Mouse (Mus musculus): ENCODE results near the gene Gm10644. TPM values are rescaled to one million over a fixed set of nuclear protein-coding genes. Genes with fewer than 3 reads are reported as not detected.
A peak's percentile ranks its signal among the peaks of the same experiment; 100 is the strongest.

Gm10644 gene
- polyA plus RNA-seq, 1 experiment from 2014 or later = 0.37 TPM

DNA sequence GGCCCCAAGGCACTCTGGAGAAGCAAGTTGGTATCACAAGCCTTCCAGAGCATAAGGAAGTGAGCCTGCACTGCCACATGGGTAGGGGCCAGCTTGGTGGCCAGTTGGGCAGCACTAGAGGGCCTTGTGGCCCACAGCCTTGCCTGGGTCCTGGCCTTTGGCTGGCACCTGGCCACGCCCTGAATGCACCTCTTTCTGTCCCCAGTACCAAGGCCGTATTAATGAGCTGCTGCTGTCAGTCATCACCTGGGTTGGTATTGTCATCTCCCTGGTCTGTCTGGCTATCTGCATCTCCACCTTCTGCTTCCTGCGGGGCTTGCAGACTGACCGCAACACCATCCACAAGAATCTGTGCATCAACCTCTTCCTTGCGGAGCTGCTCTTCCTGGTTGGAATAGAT is 20.8 kb downstream of the Gm10644 start:
- Histone ChIP-seq H3K4me3 (ENCODE audit: low read depth, low read length) (no peak overlapping the region), H3K9me3 (ENCODE audit: control insufficient read depth, low read length) (no peaks in the 10 kb centered on the region), H3K4me2 (no peak overlapping the region), H3K4me1 (replicated peaks; ENCODE audit: control insufficient read depth, insufficient read depth, low read length) (no peaks in the 10 kb centered on the region), H3K27ac (ENCODE audit: low read depth, low read length) (no peak overlapping the region; the same call in 1 of the 2 replicates), H3K27me3 (replicated peaks; ENCODE audit: control insufficient read depth, insufficient read depth, low read length) (no peaks in the 10 kb centered on the region), H3K9ac (ENCODE audit: low read depth, low read length) (no peak overlapping the region), H3K36me3 (ENCODE audit: control insufficient read depth, insufficient read depth, low read length) (peaks cover 44% of the 10 kb centered on the region)
- ATAC-seq (replicated peaks; ENCODE audit: low FRiP score) (no peak), DNase-seq (ENCODE audit: low spot score) (no peak)
- 70% methylated on average over 5 of the region's 5 CpGs for WGBS

DNA sequence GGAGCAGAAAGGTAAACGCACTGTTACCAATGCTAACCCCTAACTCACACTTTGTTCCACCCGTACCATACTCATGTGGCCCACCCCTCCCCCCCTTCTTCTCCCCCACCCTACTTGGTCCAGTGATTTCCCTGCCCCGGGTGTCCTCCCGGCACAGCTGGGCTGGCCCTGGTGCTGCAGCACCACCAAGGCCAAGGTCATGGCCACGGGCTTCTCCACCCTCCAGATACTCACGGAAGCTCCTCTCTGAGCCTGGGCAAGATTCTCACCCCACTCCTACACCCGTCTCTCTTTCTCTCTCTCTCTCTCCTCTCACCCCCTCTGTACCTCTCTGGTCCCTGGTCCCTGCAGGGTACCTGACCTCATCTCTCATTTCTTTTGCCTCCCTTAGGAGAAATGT is 28.7 kb downstream of the Gm10644 start:
- H3K27ac ChIP-seq (ENCODE audit: low read depth, low read length) = no peak overlapping the region
- H3K27me3 ChIP-seq (replicated peaks; ENCODE audit: control insufficient read depth, insufficient read depth, low read length) = no peaks in the 10 kb centered on the region
- H3K4me1 ChIP-seq (replicated peaks; ENCODE audit: control insufficient read depth, insufficient read depth, low read length) = no peaks in the 10 kb centered on the region
- H3K4me2 ChIP-seq = no peak overlapping the region
- DNase-seq (ENCODE audit: low spot score) = no peak
- H3K36me3 ChIP-seq (ENCODE audit: control insufficient read depth, insufficient read depth, low read length) = peaks cover 16% of the 10 kb centered on the region
- ATAC-seq (replicated peaks; ENCODE audit: low FRiP score) = no peak
- 73% methylated on average over 7 of the region's 7 CpGs for WGBS
- no peak overlapping the region for H3K4me3 ChIP-seq (ENCODE audit: low read depth, low read length)
- H3K9ac ChIP-seq (ENCODE audit: low read depth, low read length) = no peak overlapping the region
- H3K9me3 ChIP-seq (ENCODE audit: control insufficient read depth, low read length) = no peaks in the 10 kb centered on the region

DNA sequence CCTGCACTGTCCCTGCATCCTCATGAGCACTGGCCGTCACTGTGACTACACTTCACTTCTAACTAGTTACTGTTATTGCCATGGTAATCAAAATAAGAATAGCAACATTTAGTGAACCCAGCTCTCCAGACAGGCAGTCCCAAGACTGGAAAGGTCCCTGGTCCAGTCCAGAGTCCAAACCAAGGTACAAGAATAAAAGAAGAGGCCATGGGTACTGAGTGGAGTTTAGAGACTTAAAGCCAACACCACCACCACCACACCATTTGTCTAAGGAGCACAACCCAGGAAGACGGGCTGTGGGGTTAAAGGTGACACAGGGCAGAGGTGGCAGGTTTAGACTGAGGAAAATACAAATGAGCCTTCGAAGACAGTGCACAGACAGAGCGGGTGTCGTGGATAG is 30.4 kb downstream of the Gm10644 start:
- H3K9me3 ChIP-seq (ENCODE audit: control insufficient read depth, low read length) = no peaks in the 10 kb centered on the region
- WGBS = 82% methylated on average over 5 of the region's 5 CpGs
- no peaks in the 10 kb centered on the region; the same call in 1 of the 2 replicates for H3K4me1 ChIP-seq (replicated peaks; ENCODE audit: control insufficient read depth, insufficient read depth, low read length)
- ATAC-seq (replicated peaks; ENCODE audit: low FRiP score) = no peak
- DNase-seq (ENCODE audit: low spot score) = no peak
- H3K4me3 ChIP-seq (ENCODE audit: low read depth, low read length) = no peak overlapping the region
- H3K9ac ChIP-seq (ENCODE audit: low read depth, low read length) = no peak overlapping the region
- H3K27me3 ChIP-seq (replicated peaks; ENCODE audit: control insufficient read depth, insufficient read depth, low read length) = no peaks in the 10 kb centered on the region
- H3K27ac ChIP-seq (ENCODE audit: low read depth, low read length) = no peak overlapping the region
- H3K4me2 ChIP-seq = no peak overlapping the region
- peaks cover 15% of the 10 kb centered on the region for H3K36me3 ChIP-seq (ENCODE audit: control insufficient read depth, insufficient read depth, low read length)

DNA sequence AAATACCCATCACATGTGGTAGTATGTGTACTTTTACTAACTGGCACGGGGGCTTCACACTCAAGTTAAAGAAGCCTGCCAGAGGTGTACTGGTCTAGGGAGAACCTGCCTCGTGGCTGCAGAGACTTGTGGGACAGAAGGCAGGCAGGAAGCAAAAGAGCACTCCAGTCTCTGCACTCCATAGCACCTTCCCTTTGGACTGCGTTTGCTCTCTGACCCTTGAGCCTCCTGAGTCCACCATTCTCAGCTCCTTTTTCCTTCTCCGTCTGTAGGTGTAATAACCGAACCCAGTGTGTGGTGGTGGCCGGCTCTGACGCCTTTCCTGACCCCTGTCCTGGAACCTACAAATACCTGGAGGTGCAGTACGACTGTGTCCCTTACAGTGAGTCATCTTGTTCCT is 32.3 kb downstream of the Gm10644 start:
- Histone ChIP-seq H3K4me3 (ENCODE audit: low read depth, low read length) (no peak overlapping the region), H3K4me1 (replicated peaks; ENCODE audit: control insufficient read depth, insufficient read depth, low read length) (peaks cover 10% of the 10 kb centered on the region), H3K27ac (ENCODE audit: low read depth, low read length) (no peak overlapping the region), H3K27me3 (replicated peaks; ENCODE audit: control insufficient read depth, insufficient read depth, low read length) (no peaks in the 10 kb centered on the region), H3K9ac (ENCODE audit: low read depth, low read length) (no peak overlapping the region), H3K9me3 (ENCODE audit: control insufficient read depth, low read length) (no peaks in the 10 kb centered on the region), H3K4me2 (no peak overlapping the region), H3K36me3 (ENCODE audit: control insufficient read depth, insufficient read depth, low read length) (peaks cover 14% of the 10 kb centered on the region; the same call in 1 of the 2 replicates)
- 86% methylated on average over 8 of the region's 8 CpGs for WGBS
- no peak for DNase-seq (ENCODE audit: low spot score)
- ATAC-seq (replicated peaks; ENCODE audit: low FRiP score) = no peak

DNA sequence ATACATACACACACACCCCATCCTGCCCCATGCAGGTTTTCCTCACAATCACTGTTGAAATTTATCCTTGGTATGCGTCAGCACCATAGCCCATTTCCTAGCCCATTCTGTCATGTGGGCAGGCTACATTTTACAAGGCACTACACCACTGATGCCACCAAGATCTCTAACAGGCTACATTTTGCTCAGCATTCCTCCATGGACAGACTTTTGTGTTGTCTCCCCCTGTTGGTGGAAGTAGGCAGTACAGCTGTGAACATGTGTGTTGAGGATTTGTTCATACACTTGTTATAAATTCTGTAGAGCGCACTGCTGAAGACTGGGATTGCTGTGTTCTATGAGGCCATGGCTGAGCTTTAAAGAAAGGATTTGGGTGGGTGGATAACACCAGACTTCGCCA is 33.4 kb downstream of the Gm10644 start:
- no peak overlapping the region for H3K4me3 ChIP-seq (ENCODE audit: low read depth, low read length)
- H3K4me1 ChIP-seq (replicated peaks; ENCODE audit: control insufficient read depth, insufficient read depth, low read length) = peaks cover 11% of the 10 kb centered on the region
- 64% methylated on average over 3 of the region's 3 CpGs for WGBS
- H3K27ac ChIP-seq (ENCODE audit: low read depth, low read length) = no peak overlapping the region
- no peaks in the 10 kb centered on the region for H3K27me3 ChIP-seq (replicated peaks; ENCODE audit: control insufficient read depth, insufficient read depth, low read length)
- ATAC-seq (replicated peaks; ENCODE audit: low FRiP score) = no peak
- DNase-seq (ENCODE audit: low spot score) = peak; percentile 66
- H3K4me2 ChIP-seq = no peak overlapping the region
- no peaks in the 10 kb centered on the region for H3K9me3 ChIP-seq (ENCODE audit: control insufficient read depth, low read length)
- H3K9ac ChIP-seq (ENCODE audit: low read depth, low read length) = no peak overlapping the region
- H3K36me3 ChIP-seq (ENCODE audit: control insufficient read depth, insufficient read depth, low read length) = peaks cover 14% of the 10 kb centered on the region; the same call in 1 of the 2 replicates

DNA sequence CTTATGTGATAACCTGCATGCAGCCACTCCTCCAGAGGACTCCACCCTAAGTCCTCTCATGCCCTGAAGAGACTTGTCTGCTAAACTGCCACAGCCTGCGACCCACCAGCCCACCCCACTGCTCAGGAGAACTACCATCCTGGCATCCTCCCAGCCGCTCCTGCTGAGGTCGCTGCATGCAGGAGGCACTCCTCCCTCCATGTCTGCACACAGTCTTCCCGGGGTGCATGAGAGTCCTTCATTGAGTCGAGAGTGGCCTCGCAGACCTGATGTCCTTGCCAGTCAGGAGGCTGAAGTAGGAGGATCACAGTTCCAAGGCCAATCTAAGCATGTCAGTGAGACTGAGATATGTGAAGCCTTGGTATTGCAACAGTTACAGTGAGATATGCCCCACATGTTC is 37.4 kb downstream of the Gm10644 start:
- Histone ChIP-seq H3K36me3 (ENCODE audit: control insufficient read depth, insufficient read depth, low read length) (peaks cover 9% of the 10 kb centered on the region; the same call in 1 of the 2 replicates), H3K4me2 (no peak overlapping the region), H3K27ac (ENCODE audit: low read depth, low read length) (no peak overlapping the region), H3K9me3 (ENCODE audit: control insufficient read depth, low read length) (no peaks in the 10 kb centered on the region), H3K27me3 (replicated peaks; ENCODE audit: control insufficient read depth, insufficient read depth, low read length) (no peaks in the 10 kb centered on the region), H3K4me1 (replicated peaks; ENCODE audit: control insufficient read depth, insufficient read depth, low read length) (peaks cover 28% of the 10 kb centered on the region), H3K9ac (ENCODE audit: low read depth, low read length) (no peak overlapping the region), H3K4me3 (ENCODE audit: low read depth, low read length) (no peak overlapping the region)
- no peak for DNase-seq (ENCODE audit: low spot score)
- WGBS = 78% methylated on average over 6 of the region's 6 CpGs
- ATAC-seq (replicated peaks; ENCODE audit: low FRiP score) = no peak

DNA sequence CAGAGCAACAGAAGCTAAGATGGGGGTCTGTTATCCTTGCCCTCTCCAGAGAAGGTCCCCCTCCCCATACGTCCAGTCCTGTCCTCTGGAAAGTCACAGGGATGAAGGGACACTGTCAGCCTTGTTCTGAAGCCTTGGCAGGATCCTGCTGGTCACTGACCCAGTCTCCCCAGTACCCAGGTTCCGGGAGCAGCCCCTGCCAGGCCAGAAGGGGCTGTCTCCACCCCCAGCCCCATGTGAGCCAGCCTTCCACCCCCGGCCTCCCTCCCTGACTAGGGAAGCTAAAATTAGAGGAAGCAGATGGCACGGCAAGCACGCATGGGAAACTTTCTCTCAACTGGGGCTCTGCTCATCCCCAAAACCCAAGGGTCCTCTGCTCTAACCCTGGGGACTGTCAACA is 39.0 kb downstream of the Gm10644 start:
- Histone ChIP-seq H3K4me2 (no peak overlapping the region), H3K4me1 (replicated peaks; ENCODE audit: control insufficient read depth, insufficient read depth, low read length) (peaks cover 38% of the 10 kb centered on the region), H3K9ac (ENCODE audit: low read depth, low read length) (no peak overlapping the region), H3K4me3 (ENCODE audit: low read depth, low read length) (no peak overlapping the region), H3K27ac (ENCODE audit: low read depth, low read length) (no peak overlapping the region), H3K27me3 (replicated peaks; ENCODE audit: control insufficient read depth, insufficient read depth, low read length) (no peaks in the 10 kb centered on the region), H3K9me3 (ENCODE audit: control insufficient read depth, low read length) (no peaks in the 10 kb centered on the region), H3K36me3 (ENCODE audit: control insufficient read depth, insufficient read depth, low read length) (peaks cover 8% of the 10 kb centered on the region; the same call in 1 of the 2 replicates)
- 75% methylated on average over 5 of the region's 5 CpGs for WGBS
- ATAC-seq (replicated peaks; ENCODE audit: low FRiP score) (no peak), DNase-seq (ENCODE audit: low spot score) (no peak)

DNA sequence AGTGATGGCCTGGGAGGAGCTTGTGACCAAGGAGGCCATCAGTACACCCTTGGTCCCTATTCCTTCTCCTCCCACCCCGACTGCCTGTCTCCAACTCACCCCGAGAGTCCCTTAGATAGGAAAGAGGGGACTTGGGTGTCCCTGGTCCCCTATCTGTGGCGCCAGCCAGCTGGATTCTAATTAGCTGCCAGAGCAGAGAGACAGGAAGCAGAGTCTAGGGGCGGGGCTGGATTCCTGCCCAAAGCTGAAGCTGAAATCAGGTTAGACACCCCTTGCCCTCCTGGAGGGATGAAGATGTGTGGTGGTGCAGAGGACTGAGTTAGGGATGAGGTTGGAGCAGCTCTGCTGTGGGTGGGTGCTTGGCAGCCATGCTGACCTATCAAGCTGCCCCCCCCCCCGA is 40.1 kb downstream of the Gm10644 start:
- Histone ChIP-seq H3K27me3 (replicated peaks; ENCODE audit: control insufficient read depth, insufficient read depth, low read length) (no peaks in the 10 kb centered on the region), H3K27ac (ENCODE audit: low read depth, low read length) (no peak overlapping the region), H3K36me3 (ENCODE audit: control insufficient read depth, insufficient read depth, low read length) (0 out of 2 replicates have a peak, but pooled peaks cover 2% of the 10 kb centered on the region), H3K9ac (ENCODE audit: low read depth, low read length) (no peak overlapping the region), H3K9me3 (ENCODE audit: control insufficient read depth, low read length) (no peaks in the 10 kb centered on the region), H3K4me3 (ENCODE audit: low read depth, low read length) (no peak overlapping the region), H3K4me2 (no peak overlapping the region), H3K4me1 (replicated peaks; ENCODE audit: control insufficient read depth, insufficient read depth, low read length) (peaks cover 42% of the 10 kb centered on the region)
- DNase-seq (ENCODE audit: low spot score) (no peak), ATAC-seq (replicated peaks; ENCODE audit: low FRiP score) (0 out of 2 replicates have a peak, but pooled peaks have one; percentile 8)
- WGBS = 33% methylated on average over 5 of the region's 5 CpGs

DNA sequence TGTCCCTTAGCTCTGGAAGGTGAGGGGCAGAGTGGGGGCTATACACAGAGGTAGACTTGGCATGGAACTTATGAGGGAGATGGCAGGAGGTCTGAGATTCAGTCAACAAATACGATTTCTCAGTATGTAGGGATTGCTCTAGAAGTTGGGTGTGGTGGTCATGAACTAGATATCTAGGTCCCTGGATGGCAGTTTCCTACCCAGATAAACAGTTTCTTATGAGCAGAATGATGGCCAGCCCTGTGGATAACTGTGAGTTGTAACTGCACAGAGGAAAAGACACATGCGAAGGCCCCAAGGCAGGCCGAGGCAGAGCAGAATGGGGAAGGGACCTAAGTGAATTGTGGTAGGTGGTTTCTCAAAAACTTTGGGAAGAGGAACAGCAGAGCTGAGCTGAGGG is 40.8 kb downstream of the Gm10644 start:
- WGBS = 51% methylated on average over 3 of the region's 3 CpGs
- H3K4me2 ChIP-seq = no peak overlapping the region
- peaks cover 42% of the 10 kb centered on the region for H3K4me1 ChIP-seq (replicated peaks; ENCODE audit: control insufficient read depth, insufficient read depth, low read length)
- no peak for DNase-seq (ENCODE audit: low spot score)
- H3K9me3 ChIP-seq (ENCODE audit: control insufficient read depth, low read length) = no peaks in the 10 kb centered on the region
- H3K27ac ChIP-seq (ENCODE audit: low read depth, low read length) = no peak overlapping the region
- H3K4me3 ChIP-seq (ENCODE audit: low read depth, low read length) = no peak overlapping the region
- no peaks in the 10 kb centered on the region for H3K36me3 ChIP-seq (ENCODE audit: control insufficient read depth, insufficient read depth, low read length)
- no peaks in the 10 kb centered on the region for H3K27me3 ChIP-seq (replicated peaks; ENCODE audit: control insufficient read depth, insufficient read depth, low read length)
- H3K9ac ChIP-seq (ENCODE audit: low read depth, low read length) = no peak overlapping the region
- no peak; the same call in 1 of the 2 replicates for ATAC-seq (replicated peaks; ENCODE audit: low FRiP score)
